22 mouse cellular contexts compared by ENCODE assay signal in the genomic region with DNA sequence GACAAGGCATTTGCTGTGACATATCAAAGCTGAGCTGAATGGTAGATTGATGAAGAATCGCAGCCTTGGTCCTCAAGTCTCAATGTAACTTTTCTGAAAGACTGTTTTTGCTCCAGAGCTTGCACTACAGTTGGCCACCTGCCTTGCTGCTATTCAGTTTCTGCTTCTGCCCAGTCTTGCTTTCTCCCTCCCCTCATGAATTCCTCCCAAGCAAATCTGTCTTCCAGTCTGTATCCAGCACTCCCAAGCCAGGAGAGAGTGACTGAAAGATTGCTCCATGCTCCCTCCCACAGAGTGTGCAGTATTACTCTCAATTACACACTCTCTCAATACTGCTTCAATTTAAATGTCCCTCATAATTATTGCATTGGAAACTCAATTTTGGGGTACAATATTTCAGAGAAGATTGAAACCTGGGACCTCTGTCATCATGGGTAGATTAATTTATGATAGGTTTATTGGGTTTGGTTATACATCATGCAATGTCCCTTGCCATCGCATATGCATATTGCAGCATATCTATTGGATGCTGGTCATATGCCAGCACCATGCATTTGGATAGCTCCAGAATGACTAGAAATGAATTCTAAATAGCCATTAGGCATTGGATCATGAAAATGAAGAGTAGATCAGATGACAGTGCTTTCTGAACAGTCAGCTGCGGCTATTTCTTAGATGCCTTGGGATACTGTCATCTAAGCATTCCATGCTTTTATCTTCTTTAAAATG.
DNase-seq lines count a peak whose midpoint lies in the region; ATAC-seq and TF ChIP-seq lines count a peak whose summit lies in the region.
"Had no signal": no experiment of that assay in that cellular context is flagged by ENCODE, and none has a peak within 500 bp of the region (broad histone marks: within the 10 kb centered on the region; RNA-seq: fewer than 3 reads in every experiment).

No protein-coding gene starts in this region.

- peak; percentile 34 for DNase-seq in forebrain, embryonic 14.5 days (ENCODE audit: low spot score)
- peak; percentile 12 for DNase-seq in layer of hippocampus, adult 9-11 months
- no peak for DNase-seq in layer of hippocampus, adult 9-10 months (ENCODE audit: low spot score)
- peak; percentile 52 for DNase-seq in right cerebral cortex, postnatal 4 days
- DNase-seq in right cerebral cortex, adult 18-20 months = no peak
- peak; percentile 74 for DNase-seq in forebrain, postnatal 0 days
- DNase-seq: adrenal gland, adult 2 months; adrenal gland, postnatal 25 days; cerebellum, adult 11-12 months; cerebellum, adult 9-11 months; gastrocnemius, postnatal 14 days; heart, adult 2 months; heart, postnatal 14 days had no signal

- no peak overlapping the region for H3K4me2 ChIP-seq in forebrain, embryonic 14.5 days (ENCODE audit: low read length)
- no peak overlapping the region for H3K4me2 ChIP-seq in forebrain, embryonic 12.5 days
- no peak overlapping the region for H3K4me2 ChIP-seq in forebrain, postnatal 0 days (ENCODE audit: low read depth)
- H3K4me2 ChIP-seq: heart, embryonic 11.5 days; heart, embryonic 15.5 days; hindbrain, embryonic 13.5 days had no signal

- H3K9ac ChIP-seq in forebrain, embryonic 14.5 days (ENCODE audit: low read length) = no peak overlapping the region
- H3K9ac ChIP-seq in forebrain, embryonic 12.5 days = no peak overlapping the region
- no peak overlapping the region for H3K9ac ChIP-seq in forebrain, postnatal 0 days
- H3K9ac ChIP-seq: heart, embryonic 15.5 days; hindbrain, embryonic 13.5 days had no signal

- whole genome bisulfite sequencing in forebrain, embryonic 14.5 days = 90% methylated on average over 3 of the region's 3 CpGs
- 92% methylated on average over 3 of the region's 3 CpGs for WGBS in forebrain, embryonic 12.5 days
- WGBS in forebrain, postnatal 0 days = 65% methylated on average over 3 of the region's 3 CpGs

- H3K4me1 ChIP-seq in forebrain, embryonic 14.5 days (ENCODE audit: control insufficient read depth, insufficient read depth, low read length) = no peaks in the 10 kb centered on the region
- no peaks in the 10 kb centered on the region for H3K4me1 ChIP-seq in forebrain, embryonic 12.5 days
- no peaks in the 10 kb centered on the region for H3K4me1 ChIP-seq in forebrain, postnatal 0 days (ENCODE audit: insufficient read depth)
- H3K4me1 ChIP-seq: embryonic facial prominence, embryonic 10.5 days; heart, embryonic 15.5 days; hindbrain, embryonic 13.5 days had no signal

- no peak overlapping the region for H3K4me3 ChIP-seq in forebrain, embryonic 14.5 days (ENCODE audit: low read depth, low read length)
- no peak overlapping the region for H3K4me3 ChIP-seq in forebrain, embryonic 12.5 days (replicated peaks)
- H3K4me3 ChIP-seq in forebrain, postnatal 0 days (ENCODE audit: low read depth, low read length) = no peak overlapping the region
- H3K4me3 ChIP-seq: embryonic facial prominence, embryonic 10.5 days; heart, adult 2 months; heart, embryonic 15.5 days; hindbrain, embryonic 13.5 days had no signal

- no peak for ATAC-seq in forebrain, embryonic 14.5 days
- ATAC-seq in forebrain, embryonic 12.5 days (ENCODE audit: low FRiP score) = no peak
- ATAC-seq in forebrain, postnatal 0 days = peak; percentile 94
- no peak for ATAC-seq in megakaryocyte-erythroid progenitor cell, adult 5-6 weeks (replicated peaks; ENCODE audit: low FRiP score, low TSS enrichment, poor library complexity, severe bottlenecking)
- ATAC-seq: hindbrain, postnatal 0 days; Patski had no signal

- H3K27ac ChIP-seq in forebrain, embryonic 14.5 days (ENCODE audit: low read depth, low read length) = no peak overlapping the region
- H3K27ac ChIP-seq in forebrain, embryonic 12.5 days = no peak overlapping the region
- no peak overlapping the region for H3K27ac ChIP-seq in forebrain, postnatal 0 days (ENCODE audit: low read depth, low read length)
- H3K27ac ChIP-seq: embryonic facial prominence, embryonic 10.5 days; heart, adult 2 months; heart, embryonic 15.5 days; hindbrain, embryonic 13.5 days; hindbrain, postnatal 0 days had no signal

- TF ChIP-seq CTCF in forebrain, postnatal 0 days (IDR thresholded peaks at IDR 0.05; ENCODE audit: low read depth) = no peak

- H3K9me3 ChIP-seq in forebrain, embryonic 14.5 days (replicated peaks; ENCODE audit: control insufficient read depth, low read length) = no peaks in the 10 kb centered on the region
- no peaks in the 10 kb centered on the region for H3K9me3 ChIP-seq in forebrain, embryonic 12.5 days
- no peaks in the 10 kb centered on the region for H3K9me3 ChIP-seq in forebrain, postnatal 0 days (ENCODE audit: low read length)
- H3K9me3 ChIP-seq: embryonic facial prominence, embryonic 10.5 days; hindbrain, embryonic 13.5 days had no signal

- no peaks in the 10 kb centered on the region for H3K27me3 ChIP-seq in forebrain, embryonic 14.5 days (replicated peaks; ENCODE audit: control insufficient read depth, insufficient read depth, low read length)
- no peaks in the 10 kb centered on the region for H3K27me3 ChIP-seq in forebrain, embryonic 12.5 days
- no peaks in the 10 kb centered on the region for H3K27me3 ChIP-seq in forebrain, postnatal 0 days (ENCODE audit: insufficient read depth, low read length)
- H3K27me3 ChIP-seq: CH12.LX; heart, embryonic 15.5 days; hindbrain, embryonic 13.5 days; Patski had no signal

- no peaks in the 10 kb centered on the region for H3K36me3 ChIP-seq in forebrain, embryonic 14.5 days (ENCODE audit: control insufficient read depth, insufficient read depth, low read length)
- no peaks in the 10 kb centered on the region for H3K36me3 ChIP-seq in forebrain, embryonic 12.5 days (replicated peaks)
- H3K36me3 ChIP-seq in forebrain, postnatal 0 days (ENCODE audit: insufficient read depth) = no peaks in the 10 kb centered on the region
- H3K36me3 ChIP-seq: embryonic facial prominence, embryonic 10.5 days; heart, embryonic 15.5 days; hindbrain, embryonic 13.5 days had no signal

Comparison
In these comparisons a context has a peak if more than half of its experiments do, and no peak if none do; other contexts are left out.
1. DNase-seq: peak in forebrain, embryonic 14.5 days (single experiment), layer of hippocampus, adult 9-11 months (single experiment), right cerebral cortex, postnatal 4 days (single experiment) and forebrain, postnatal 0 days (single experiment); none in layer of hippocampus, adult 9-10 months (single experiment) and right cerebral cortex, adult 18-20 months (single experiment).